Mouse (Mus musculus) 416B (cell line): Measurements from ENCODE around the gene Tmem82.
A peak's percentile ranks its signal among the peaks of the same experiment; 100 is the strongest.

Experiments
- DNase-seq: peaks from one replicate; pipeline ENCODE4 v3.0.0; 2011; ENCODE audit warnings: low read depth

The Tmem82 gene

GRCm38 (mm10) chr4:141641353-141641771 is 22.9 kb upstream of the Tmem82 start:
- no peak for DNase-seq

DNA sequence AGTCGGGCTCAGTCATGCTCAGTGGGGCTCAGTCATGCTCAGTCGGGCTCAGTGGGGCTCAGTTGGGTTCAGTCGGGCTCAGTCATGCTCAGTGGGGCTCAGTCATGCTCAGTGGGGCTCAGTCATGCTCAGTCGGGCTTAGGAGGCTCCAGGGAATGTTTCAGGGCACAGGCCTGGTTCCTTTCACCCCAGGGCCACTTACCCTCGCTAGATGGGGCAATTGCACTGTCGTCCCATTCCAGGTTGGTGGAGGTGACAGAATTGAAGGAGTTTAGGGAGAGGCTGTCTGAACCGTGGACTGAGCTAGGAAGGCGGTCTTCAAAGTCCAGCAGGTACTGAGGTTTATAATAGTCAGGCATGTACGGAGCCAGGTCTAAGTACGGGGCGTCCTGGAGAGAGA is 21.0 kb upstream of the Tmem82 start:
- DNase-seq: no peak

DNA sequence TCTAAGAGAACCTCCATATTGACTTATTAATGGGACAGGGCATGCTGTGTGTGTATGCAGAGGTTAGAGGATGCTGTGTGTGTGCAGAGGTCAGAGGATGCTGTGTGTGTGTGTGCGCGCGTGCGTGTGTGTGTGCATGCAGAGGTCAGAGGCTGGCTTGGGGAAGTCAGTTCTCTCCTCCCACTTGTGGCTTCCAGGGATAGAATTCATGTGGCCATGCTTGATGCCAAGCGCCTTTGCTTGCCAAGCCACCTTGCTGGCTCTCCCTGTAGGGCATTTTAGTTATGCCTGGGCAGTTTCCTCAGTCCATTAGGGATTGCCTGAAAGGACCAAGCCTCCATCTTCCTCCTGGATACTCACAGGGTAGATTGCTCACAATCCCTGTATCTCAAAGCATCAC is 18.3 kb upstream of the Tmem82 start:
- no peak for DNase-seq

DNA sequence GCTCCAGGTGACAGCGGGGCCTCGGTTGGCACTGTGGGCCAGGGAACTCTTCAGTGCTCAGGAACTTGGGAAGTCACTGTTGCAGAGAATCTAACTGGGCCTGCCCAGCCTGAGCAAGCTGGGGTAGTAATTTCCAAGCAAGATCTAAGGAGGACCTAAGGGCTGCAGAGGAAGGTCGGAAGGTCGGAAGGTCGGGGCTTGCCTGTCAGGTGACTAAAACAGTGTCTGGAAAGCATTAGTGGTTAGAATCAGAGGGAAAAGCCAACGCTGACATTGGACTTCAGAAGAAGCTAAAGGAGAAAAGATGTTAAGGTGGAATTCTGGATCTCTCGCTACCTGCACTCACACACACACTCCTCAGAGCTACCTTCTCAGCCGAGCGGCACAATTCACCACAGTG is 17.6 kb upstream of the Tmem82 start:
- DNase-seq: no peak

GRCm38 (mm10) chr4:141632111-141632873 is 13.9 kb upstream of the Tmem82 start:
- no peak for DNase-seq

DNA sequence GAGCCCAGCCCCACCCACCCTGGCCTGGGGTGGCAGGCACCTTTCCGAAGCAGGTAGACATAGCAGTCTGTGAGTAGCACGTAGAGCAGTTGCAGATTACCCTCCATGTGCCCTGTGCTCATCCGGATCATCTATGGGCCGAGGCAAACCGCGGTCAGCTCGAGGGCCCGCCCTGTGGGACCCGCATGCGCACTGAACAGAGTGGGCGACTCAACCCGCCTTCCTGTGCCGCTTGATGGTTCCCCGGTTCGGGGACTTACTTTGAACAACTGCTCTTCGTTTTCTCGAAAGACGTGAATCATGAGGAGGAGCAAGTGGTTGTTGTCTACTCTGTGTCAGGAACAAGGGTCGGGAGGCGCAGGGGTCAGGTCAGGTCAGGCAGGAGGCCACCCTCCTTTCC is 12.8 kb upstream of the Tmem82 start:
- DNase-seq: no peak

- DNase-seq: no peak
Observed at GRCm38 (mm10) chr4:141630021-141630420, 11.6 kb upstream of the Tmem82 start.

DNA sequence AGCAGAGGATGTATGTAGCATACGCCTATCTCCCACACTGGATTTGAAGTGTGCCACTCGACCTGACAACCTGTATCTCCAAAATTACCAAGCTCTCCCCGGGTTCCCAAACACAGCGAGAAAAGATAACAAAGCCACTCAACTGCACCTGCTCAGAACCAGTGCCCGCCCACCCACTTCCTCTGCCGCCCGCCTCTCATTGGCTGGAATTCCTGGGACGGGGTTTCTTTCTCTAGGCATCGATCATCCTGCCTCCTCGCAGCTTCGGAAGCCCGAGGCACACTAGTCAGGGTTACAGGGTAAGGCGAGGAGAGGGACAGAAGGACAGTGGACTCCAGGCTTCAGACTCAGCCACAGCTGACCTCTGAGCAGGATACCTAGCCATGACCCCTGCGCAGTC is 10.2 kb upstream of the Tmem82 start:
- DNase-seq: no peak

GRCm38 (mm10) chr4:141627502-141627901 is 9.1 kb upstream of the Tmem82 start:
- DNase-seq: no peak

DNA sequence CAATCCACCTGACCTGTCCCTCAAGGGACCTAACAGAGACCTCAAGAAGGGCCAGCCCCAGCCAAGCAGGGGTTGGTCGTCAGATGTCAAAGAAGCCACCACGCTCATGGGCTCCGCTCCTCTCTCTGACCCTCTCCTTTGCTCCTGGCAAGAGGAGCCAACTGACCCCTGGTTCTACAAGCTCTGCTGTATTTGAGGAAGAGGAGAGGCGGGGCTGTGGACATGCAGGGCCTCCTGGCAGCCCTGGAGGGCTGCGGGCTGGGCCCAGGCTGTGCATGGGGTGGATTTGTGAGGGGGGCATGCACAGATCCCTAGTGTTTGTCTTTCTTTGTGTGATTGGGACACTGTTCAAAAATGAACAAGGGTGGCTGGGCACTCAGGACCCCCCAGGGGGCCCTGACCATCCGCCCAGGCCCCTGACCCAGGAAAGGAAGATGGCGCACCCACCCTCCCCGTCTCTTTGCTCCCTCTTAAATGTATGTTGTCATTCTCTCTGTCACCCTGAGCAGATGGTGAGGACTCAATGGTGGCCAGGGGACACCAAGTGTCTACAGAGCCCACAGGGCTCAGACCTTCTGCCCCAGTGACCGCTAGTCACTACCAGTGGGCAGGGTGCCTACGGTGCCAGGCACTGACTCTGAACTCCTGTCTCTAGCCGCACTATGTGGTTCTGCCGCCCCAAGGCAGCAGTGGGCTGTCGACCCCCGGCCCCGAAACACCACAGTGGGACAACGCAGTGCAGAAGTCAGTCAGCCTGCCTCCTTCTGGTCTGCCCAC is 7.5 kb upstream of the Tmem82 start:
- DNase-seq: no peak

- peak; percentile 75 for DNase-seq
Observed at GRCm38 (mm10) chr4:141624983-141625773, 6.7 kb upstream of the Tmem82 start.

GRCm38 (mm10) chr4:141624134-141624533 is 5.7 kb upstream of the Tmem82 start:
- DNase-seq: no peak

- peak; percentile 40 for DNase-seq
Observed at GRCm38 (mm10) chr4:141623666-141624065, 5.2 kb upstream of the Tmem82 start, which contains the start of gene Slc25a34. Slc25a34 (minus strand) TSS chr4:141623821.

DNA sequence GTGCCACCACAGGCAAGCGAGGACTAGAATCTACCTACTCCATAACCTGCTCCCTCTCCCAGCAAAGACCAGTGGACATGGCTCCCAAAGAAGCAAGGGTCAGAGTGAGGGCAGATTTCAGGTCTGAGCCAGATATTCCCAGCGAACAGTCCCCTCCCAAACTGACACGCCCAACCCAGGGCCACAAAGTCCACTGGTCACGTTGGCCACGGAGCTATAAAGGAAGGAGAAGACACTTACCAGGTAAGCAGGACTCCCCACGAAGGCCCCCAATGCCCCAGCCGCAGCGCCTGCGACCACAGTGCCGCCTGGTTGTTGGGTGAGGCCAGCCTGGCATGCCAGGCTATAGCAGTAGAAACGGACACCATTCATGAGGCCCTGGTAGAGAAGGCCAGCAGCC is 4.6 kb upstream of the Tmem82 start:
- DNase-seq: no peak

GRCm38 (mm10) chr4:141622580-141622979 is 4.1 kb upstream of the Tmem82 start:
- DNase-seq: no peak

DNA sequence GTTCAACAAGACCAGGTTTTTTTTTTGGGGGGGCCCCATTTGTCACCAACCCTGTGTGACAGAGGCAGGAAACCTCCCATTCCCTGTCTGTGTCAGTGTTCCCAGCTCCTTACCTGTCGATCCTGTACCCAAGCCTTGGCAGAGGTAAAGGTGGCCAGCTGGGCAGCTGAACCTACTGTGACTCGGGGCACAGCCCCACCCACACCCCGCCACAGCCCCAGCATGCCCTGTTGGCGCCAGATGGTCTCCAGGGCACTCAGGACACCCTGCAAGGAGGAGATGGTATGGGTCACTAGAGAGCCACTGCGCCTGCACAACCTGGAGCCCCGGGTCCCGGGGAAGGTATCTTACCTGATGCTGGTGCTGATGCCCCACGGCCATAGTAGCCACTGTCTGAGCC is 3.7 kb upstream of the Tmem82 start:
- no peak for DNase-seq

DNA sequence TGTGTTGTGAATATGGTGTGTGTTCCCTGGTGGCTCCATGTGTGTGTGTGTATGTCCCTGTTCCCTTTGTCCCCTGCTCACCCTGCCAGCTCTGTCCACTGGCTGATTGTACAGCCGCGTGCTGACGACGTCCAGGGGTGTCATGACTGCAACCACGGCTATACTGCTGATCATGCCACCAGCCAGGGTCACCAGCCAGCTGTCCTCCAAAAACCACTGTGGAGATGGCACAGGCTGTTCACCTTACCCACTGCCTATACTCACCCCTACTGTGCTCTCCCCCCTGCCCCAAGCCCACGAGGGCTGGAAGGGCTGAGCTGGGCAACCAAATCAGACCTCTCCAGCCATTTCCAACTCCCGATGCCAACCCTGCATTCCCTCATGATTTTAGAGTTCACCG is 2.9 kb upstream of the Tmem82 start:
- DNase-seq: no peak

- DNase-seq: peak; percentile 71
Observed at GRCm38 (mm10) chr4:141619299-141619883, 958 bp upstream of the Tmem82 start.

DNA sequence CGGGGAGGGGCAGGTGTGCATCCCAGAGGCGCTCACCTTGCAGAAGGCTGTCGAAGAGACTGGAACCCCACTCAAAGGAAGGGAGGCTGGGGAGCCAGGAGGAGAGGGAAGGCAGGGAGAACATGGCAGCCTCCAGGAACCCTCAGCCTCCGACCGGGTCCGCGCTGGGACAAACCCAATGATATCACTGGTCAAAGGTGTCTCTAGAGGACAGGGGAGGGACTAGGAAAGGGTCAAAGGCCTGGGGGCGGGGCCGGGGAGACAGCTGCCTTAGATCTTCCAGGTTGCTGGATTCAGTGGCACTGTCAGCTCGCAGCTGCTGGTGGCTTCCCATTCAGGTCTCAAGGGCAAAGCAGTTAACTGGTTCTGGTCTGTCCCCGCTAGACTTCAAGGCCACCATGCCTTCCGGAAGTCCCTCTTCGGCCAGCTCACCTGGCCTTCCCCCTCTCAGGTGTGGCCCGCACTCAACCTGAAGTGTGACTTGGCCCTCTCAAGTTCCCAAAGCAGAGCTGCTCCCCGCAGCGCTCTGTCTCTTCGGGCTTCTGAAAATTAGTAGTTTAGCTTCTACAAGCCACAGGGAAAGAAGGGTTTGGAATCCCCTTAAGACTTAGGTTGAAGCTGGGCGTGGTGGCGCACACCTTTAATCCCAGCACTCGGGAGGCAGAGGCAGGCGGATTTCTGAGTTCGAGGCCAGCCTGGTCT is 419 bp downstream of the Tmem82 start:
- DNase-seq: peak; percentile 39

GRCm38 (mm10) chr4:141617299-141617698 is 1.1 kb downstream of the Tmem82 start:
- DNase-seq: no peak

DNA sequence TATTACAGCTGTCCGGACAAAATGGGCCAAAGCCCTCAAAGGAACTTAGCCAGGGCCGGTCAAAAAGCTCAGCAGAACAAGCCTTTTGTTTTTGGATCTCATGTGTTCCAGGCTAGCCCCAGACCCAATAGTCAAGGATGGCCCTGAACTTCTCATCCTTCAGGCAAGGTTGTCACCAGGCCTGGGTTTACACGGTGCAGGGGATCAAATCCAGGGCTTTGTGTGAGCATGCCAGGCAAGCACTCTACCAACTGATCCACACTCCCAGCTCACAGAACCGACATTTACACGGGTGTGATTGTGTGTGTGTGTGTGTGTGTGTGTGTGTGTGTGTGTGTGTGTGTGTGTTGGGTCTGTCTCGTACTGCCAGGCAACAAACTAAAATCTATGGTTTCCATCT is 1.6 kb downstream of the Tmem82 start:
- no peak for DNase-seq

GRCm38 (mm10) chr4:141614946-141615345 is 3.5 kb downstream of the Tmem82 start:
- no peak for DNase-seq
